Mouse (Mus musculus): ENCODE data around the gene Postn. TPM values are rescaled to one million over a fixed set of nuclear protein-coding genes. Genes with fewer than 3 reads are reported as not detected.

The Postn gene
- polyA plus RNA-seq, 1 experiment from 2014 or later: 106 TPM

DNA sequence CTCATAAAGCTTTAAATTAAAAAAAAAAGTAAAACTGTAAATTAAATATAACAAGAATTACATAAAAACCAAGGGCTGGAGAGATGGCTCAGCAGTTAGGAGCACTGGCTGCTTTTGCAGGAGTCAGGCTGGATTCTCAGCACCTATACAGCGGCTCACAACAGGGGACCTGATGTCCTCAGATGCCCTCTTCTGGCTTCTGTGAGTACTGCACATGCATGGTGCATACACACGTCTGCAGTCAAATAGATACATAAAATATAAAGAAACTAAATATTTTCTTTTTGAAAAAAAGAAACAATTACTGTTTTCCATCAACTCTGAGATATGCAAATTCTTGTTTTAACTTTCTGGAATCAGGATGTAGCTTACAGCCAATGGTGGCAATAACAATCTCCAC lies 60.8 kb downstream of the Postn start:
- Histone ChIP-seq H3K4me3 (ENCODE audit: low read depth, low read length) (no peak overlapping the region), H3K4me1 (replicated peaks; ENCODE audit: control insufficient read depth, insufficient read depth, low read length) (peaks cover 7% of the 10 kb centered on the region), H3K36me3 (ENCODE audit: control insufficient read depth, insufficient read depth) (no peaks in the 10 kb centered on the region), H3K27me3 (replicated peaks; ENCODE audit: control insufficient read depth, insufficient read depth, low read length) (no peaks in the 10 kb centered on the region), H3K9me3 (ENCODE audit: control insufficient read depth) (no peaks in the 10 kb centered on the region), H3K4me2 (replicated peaks; ENCODE audit: low read depth) (no peak overlapping the region), H3K9ac (ENCODE audit: low read depth, low read length) (no peak overlapping the region), H3K27ac (ENCODE audit: low read depth, low read length) (no peak overlapping the region)
- no peak for ATAC-seq
- WGBS: 95% methylated on average over 2 of the region's 2 CpGs
- peak; percentile 45 for TF ChIP-seq CTCF (IDR thresholded peaks at IDR 0.05; ENCODE audit: low read depth)

DNA sequence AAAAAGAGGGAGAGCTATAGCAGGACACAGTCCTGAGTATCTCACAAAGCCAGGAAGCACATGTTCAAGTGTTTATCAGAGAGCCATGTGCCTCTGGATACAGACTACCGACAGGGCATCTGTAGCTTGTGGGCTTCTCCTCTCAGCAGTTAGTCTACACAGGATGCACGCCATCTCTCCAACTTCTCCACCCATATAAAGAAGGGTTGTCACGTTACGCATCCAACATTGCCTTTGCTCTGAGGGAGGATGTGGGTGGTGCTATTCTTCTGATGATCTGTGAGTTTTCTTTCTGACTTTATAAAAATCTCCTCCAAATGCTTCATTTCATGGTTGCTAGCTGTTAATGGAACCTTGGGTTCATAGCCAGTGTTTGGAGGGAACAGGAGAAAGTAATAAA lies 63.2 kb downstream of the Postn start:
- H3K9me3 ChIP-seq (ENCODE audit: control insufficient read depth): no peaks in the 10 kb centered on the region
- no peak overlapping the region for H3K4me3 ChIP-seq (ENCODE audit: low read depth, low read length)
- H3K27ac ChIP-seq (ENCODE audit: low read depth, low read length): no peak overlapping the region
- no peak for TF ChIP-seq CTCF (IDR thresholded peaks at IDR 0.05; ENCODE audit: low read depth)
- no peak for ATAC-seq
- WGBS: 81% methylated on average over 4 of the region's 4 CpGs
- no peaks in the 10 kb centered on the region for H3K27me3 ChIP-seq (replicated peaks; ENCODE audit: control insufficient read depth, insufficient read depth, low read length)
- H3K4me2 ChIP-seq (replicated peaks; ENCODE audit: low read depth): no peak overlapping the region
- peaks cover 7% of the 10 kb centered on the region; the same call in 1 of the 2 replicates for H3K4me1 ChIP-seq (replicated peaks; ENCODE audit: control insufficient read depth, insufficient read depth, low read length)
- no peaks in the 10 kb centered on the region for H3K36me3 ChIP-seq (ENCODE audit: control insufficient read depth, insufficient read depth)
- H3K9ac ChIP-seq (ENCODE audit: low read depth, low read length): no peak overlapping the region

DNA sequence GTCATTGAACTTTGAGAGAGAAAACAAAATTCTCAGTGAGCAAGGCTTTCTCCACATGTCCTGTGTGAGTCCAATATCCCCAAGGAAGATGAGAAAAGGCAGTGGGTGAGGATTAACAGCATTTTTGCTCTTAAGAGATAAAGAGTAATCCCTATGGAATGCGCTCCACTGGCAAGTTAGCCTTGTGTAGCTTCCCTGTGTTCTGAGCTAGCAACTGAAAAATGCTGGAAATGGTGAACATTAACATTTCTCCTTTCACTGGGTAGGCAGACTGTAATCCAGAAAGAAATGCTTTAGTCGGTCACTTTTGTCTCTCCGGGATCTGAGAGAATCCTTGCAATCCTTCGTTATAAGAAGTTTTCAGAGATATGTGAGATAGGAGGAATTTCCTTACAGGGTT lies 70.8 kb downstream of the Postn start:
- no peak for ATAC-seq
- H3K4me1 ChIP-seq (replicated peaks; ENCODE audit: control insufficient read depth, insufficient read depth, low read length): no peaks in the 10 kb centered on the region

DNA sequence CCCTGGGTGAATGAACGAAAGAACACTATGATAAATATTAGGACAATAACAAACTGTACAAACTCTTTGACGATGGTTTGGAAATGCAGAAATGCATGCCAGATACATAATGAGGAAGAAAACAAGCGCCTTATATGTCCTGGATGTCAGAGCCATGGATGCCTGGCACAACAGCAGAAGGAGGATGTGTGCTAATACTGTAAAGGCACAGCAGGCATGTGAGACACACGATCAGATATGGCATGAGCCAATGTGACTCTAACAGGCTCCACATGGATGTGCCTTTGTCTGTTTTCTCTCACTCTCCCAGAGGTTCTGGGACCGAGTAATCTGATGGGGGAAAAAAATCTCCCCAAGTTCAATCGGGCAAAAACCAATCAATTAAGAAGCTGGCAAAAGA lies 71.3 kb downstream of the Postn start:
- H3K4me1 ChIP-seq (replicated peaks; ENCODE audit: control insufficient read depth, insufficient read depth, low read length): no peaks in the 10 kb centered on the region
- no peaks in the 10 kb centered on the region for H3K27me3 ChIP-seq (replicated peaks; ENCODE audit: control insufficient read depth, insufficient read depth, low read length)
- no peaks in the 10 kb centered on the region for H3K9me3 ChIP-seq (ENCODE audit: control insufficient read depth)
- 65% methylated on average over 6 of the region's 6 CpGs for WGBS
- no peak overlapping the region for H3K4me2 ChIP-seq (replicated peaks; ENCODE audit: low read depth)
- H3K4me3 ChIP-seq (ENCODE audit: low read depth, low read length): no peak overlapping the region
- H3K9ac ChIP-seq (ENCODE audit: low read depth, low read length): no peak overlapping the region
- TF ChIP-seq CTCF (IDR thresholded peaks at IDR 0.05; ENCODE audit: low read depth): no peak
- no peak for ATAC-seq
- H3K36me3 ChIP-seq (ENCODE audit: control insufficient read depth, insufficient read depth): no peaks in the 10 kb centered on the region
- no peak overlapping the region for H3K27ac ChIP-seq (ENCODE audit: low read depth, low read length)

More for the DNA sequence above, 70.8 kb downstream of the Postn start:
- Histone ChIP-seq H3K9me3 (ENCODE audit: control insufficient read depth) (no peaks in the 10 kb centered on the region), H3K4me2 (replicated peaks; ENCODE audit: low read depth) (no peak overlapping the region), H3K27me3 (replicated peaks; ENCODE audit: control insufficient read depth, insufficient read depth, low read length) (no peaks in the 10 kb centered on the region), H3K36me3 (ENCODE audit: control insufficient read depth, insufficient read depth) (no peaks in the 10 kb centered on the region), H3K27ac (ENCODE audit: low read depth, low read length) (no peak overlapping the region), H3K4me3 (ENCODE audit: low read depth, low read length) (no peak overlapping the region), H3K9ac (ENCODE audit: low read depth, low read length) (no peak overlapping the region)
- WGBS: 47% methylated on average over 4 of the region's 4 CpGs
- TF ChIP-seq CTCF (IDR thresholded peaks at IDR 0.05; ENCODE audit: low read depth): no peak

DNA sequence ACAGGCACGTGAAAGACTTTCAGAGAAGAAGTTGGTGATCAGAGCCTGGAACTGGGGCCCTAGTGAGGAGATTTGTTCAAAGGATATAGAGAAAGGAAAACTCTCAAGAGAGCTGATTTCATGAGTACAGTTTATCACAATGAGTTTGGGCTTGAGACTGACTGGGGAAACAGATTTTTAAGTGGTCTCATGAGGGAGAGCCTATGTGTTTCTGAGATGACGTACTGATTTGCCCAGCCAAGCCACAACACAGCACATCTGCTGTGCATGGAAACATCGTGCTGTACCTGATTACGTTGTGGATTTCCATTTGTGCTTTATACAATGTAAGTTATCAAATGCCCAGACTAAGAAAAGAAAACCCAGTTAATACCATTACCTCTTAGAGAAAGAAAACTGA lies 71.7 kb downstream of the Postn start:
- Histone ChIP-seq H3K9me3 (ENCODE audit: control insufficient read depth) (no peaks in the 10 kb centered on the region), H3K4me3 (ENCODE audit: low read depth, low read length) (no peak overlapping the region), H3K4me2 (replicated peaks; ENCODE audit: low read depth) (no peak overlapping the region), H3K27me3 (replicated peaks; ENCODE audit: control insufficient read depth, insufficient read depth, low read length) (no peaks in the 10 kb centered on the region), H3K27ac (ENCODE audit: low read depth, low read length) (no peak overlapping the region), H3K9ac (ENCODE audit: low read depth, low read length) (no peak overlapping the region), H3K36me3 (ENCODE audit: control insufficient read depth, insufficient read depth) (no peaks in the 10 kb centered on the region), H3K4me1 (replicated peaks; ENCODE audit: control insufficient read depth, insufficient read depth, low read length) (no peaks in the 10 kb centered on the region)
- ATAC-seq: no peak
- no peak for TF ChIP-seq CTCF (IDR thresholded peaks at IDR 0.05; ENCODE audit: low read depth)
- WGBS: 74% methylated on average over 4 of the region's 4 CpGs

DNA sequence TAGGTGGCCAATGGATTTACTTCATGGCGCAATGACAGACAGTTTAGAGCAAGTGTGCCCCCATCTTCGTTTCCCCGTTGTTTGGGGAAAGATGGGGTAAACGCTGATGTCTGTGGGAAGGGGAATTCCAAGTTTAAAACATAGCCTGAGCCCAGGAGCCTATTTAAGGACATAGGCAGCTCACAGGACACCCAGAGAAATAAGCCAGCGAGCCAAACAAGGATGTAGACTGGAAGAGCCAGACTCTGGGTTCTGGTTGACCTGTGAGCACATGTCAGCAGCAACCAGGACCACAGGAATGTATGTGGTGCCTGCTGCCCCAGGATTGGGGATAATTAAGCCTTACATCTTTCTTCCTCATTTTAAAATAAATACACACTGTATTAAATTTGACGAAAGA lies 73.7 kb downstream of the Postn start:
- no peaks in the 10 kb centered on the region for H3K27me3 ChIP-seq (replicated peaks; ENCODE audit: control insufficient read depth, insufficient read depth, low read length)
- H3K4me3 ChIP-seq (ENCODE audit: low read depth, low read length): no peak overlapping the region
- WGBS: 89% methylated on average over 6 of the region's 6 CpGs
- no peak overlapping the region for H3K4me2 ChIP-seq (replicated peaks; ENCODE audit: low read depth)
- TF ChIP-seq CTCF (IDR thresholded peaks at IDR 0.05; ENCODE audit: low read depth): no peak
- no peak overlapping the region for H3K27ac ChIP-seq (ENCODE audit: low read depth, low read length)
- no peaks in the 10 kb centered on the region for H3K4me1 ChIP-seq (replicated peaks; ENCODE audit: control insufficient read depth, insufficient read depth, low read length)
- no peak for ATAC-seq
- H3K9ac ChIP-seq (ENCODE audit: low read depth, low read length): no peak overlapping the region
- H3K36me3 ChIP-seq (ENCODE audit: control insufficient read depth, insufficient read depth): no peaks in the 10 kb centered on the region
- no peaks in the 10 kb centered on the region for H3K9me3 ChIP-seq (ENCODE audit: control insufficient read depth)

DNA sequence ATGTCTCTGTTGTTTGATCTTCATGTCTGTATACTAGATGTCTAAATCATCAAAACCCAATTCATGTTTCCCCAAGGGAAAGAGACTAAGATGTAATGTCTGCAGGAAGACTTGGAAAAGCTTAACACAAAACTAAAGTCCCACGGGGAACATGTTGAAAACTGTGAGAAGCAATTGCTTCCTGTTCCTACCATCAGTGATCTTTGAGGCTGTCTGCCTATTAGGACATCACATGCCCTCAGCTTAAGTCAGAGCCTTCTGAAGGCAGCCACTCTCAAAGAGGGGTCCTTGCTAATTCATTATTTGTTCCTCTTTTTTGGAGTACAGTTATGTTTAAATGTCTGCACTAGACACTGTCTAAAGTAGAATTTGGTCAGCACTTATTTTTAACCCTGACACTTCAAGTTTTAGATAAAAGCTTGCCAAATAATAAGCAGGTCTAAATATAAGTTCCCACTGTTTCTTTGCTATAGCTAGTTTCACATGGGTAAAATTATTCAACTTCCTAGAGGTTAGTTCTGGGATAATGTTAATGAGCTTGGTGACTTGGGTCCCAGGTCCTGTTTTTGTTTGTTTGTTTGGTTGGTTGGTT lies 75.6 kb downstream of the Postn start:
- TF ChIP-seq CTCF (IDR thresholded peaks at IDR 0.05; ENCODE audit: low read depth): no peak
- H3K4me2 ChIP-seq (replicated peaks; ENCODE audit: low read depth): no peak overlapping the region
- no peaks in the 10 kb centered on the region for H3K9me3 ChIP-seq (ENCODE audit: control insufficient read depth)
- H3K36me3 ChIP-seq (ENCODE audit: control insufficient read depth, insufficient read depth): no peaks in the 10 kb centered on the region
- H3K4me3 ChIP-seq (ENCODE audit: low read depth, low read length): no peak overlapping the region
- H3K27me3 ChIP-seq (replicated peaks; ENCODE audit: control insufficient read depth, insufficient read depth, low read length): no peaks in the 10 kb centered on the region
- ATAC-seq: no peak
- H3K4me1 ChIP-seq (replicated peaks; ENCODE audit: control insufficient read depth, insufficient read depth, low read length): no peaks in the 10 kb centered on the region
- no peak overlapping the region for H3K9ac ChIP-seq (ENCODE audit: low read depth, low read length)
- 65% methylated on average over 1 of the region's 1 CpGs for whole genome bisulfite sequencing
- no peak overlapping the region for H3K27ac ChIP-seq (ENCODE audit: low read depth, low read length)

Other genes with a start within 250 kb of the Postn start
- 1.5 and 2.0 TPM in 2 replicates for gene Trpc4, start 205.1 kb upstream of the Postn start, polyA plus RNA-seq (2015; fragmentation: Nextera tagmentation; extraction: Ambion mirVana)

All from intestine, postnatal 0 days (tissue).